Mouse (Mus musculus) frontal cortex, postnatal 10 days (tissue): ENCODE data around the gene Slc25a47.

Source experiments
- DNase-seq, 2 experiments: peaks; one replicate each; pipeline ENCODE4 v3.0.0; 2022; ENCODE audit warnings: low spot score in 2 of 2, mixed read lengths in 1 of 2

Gene Slc25a47

GRCm38 (mm10) chr12:108835840-108836409 lies at the start of gene Slc25a47, which contains the start of gene Slc25a29:
Gene Slc25a47 (plus strand): TSS chr12:108836046.
Gene Slc25a29 (minus strand): TSS chr12:108835883.
- peak; percentile 96 to 97 for DNase-seq

- DNase-seq, result no peak
Observed at GRCm38 (mm10) chr12:108787329-108787728, 48.5 kb upstream of the Slc25a47 start.

DNA sequence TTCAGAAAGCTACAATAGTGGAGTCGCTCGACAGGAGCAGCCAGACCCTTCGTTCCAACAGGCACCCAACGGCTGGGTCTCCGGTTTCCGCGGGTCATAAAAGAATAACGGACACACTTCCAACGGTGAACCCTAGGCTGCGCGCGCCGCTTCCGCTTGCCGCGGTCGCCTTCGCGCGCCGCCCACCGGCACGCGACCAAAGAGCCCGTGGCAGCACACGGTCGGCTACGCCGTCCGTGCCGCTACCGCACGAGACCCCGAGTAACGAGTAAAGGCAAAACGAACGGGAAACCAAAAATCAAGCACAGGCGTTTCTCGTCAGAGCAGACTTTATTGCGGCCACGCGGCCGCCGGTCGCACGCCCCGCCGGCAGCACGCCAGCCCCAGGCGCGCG lies 43.7 kb upstream of the Slc25a47 start:
- DNase-seq, result peak; percentile 80

- DNase-seq, result peak; percentile 98
Observed at GRCm38 (mm10) chr12:108792546-108793452, 43.0 kb upstream of the Slc25a47 start, which contains the start of gene Yy1. Gene Yy1 (plus strand): TSS chr12:108792973.

DNA sequence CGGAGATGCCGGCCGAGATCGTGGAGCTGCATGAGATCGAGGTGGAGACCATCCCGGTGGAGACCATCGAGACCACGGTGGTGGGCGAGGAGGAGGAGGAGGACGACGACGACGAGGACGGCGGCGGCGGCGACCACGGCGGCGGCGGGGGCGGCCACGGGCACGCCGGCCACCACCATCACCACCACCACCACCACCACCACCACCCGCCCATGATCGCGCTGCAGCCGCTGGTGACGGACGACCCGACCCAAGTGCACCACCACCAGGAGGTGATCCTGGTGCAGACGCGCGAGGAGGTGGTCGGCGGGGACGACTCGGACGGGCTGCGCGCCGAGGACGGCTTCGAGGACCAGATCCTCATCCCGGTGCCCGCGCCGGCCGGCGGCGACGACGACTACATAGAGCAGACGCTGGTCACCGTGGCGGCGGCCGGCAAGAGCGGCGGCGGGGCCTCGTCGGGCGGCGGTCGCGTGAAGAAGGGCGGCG lies 42.3 kb upstream of the Slc25a47 start:
- DNase-seq, result peak; percentile 44 to 54

- DNase-seq, result peak; percentile 57 to 76
Observed at GRCm38 (mm10) chr12:108794078-108794711, 41.7 kb upstream of the Slc25a47 start.

GRCm38 (mm10) chr12:108794979-108795537 lies 40.8 kb upstream of the Slc25a47 start:
- DNase-seq, result no peak

GRCm38 (mm10) chr12:108801613-108802012 lies 34.2 kb upstream of the Slc25a47 start:
- DNase-seq, result no peak

DNA sequence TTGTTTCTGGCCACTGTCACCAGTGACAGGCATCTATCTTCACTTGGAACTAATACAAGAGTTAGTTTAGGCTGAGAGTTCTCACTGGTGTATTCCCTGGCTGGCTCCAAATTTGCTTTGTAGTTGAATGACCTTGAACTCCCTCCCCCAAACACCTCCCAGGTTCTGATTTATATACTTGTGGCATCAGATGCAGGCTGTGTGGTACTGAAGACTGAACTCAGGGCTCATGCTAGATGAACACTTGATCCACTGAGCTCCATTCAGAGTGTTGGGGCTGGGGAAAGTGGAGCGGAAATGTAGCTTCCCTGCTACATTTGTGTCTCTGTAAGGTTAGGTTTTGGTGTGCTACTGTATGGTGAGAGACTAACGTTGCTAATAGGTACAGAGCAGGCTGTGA lies 31.5 kb upstream of the Slc25a47 start:
- DNase-seq, result no peak

DNA sequence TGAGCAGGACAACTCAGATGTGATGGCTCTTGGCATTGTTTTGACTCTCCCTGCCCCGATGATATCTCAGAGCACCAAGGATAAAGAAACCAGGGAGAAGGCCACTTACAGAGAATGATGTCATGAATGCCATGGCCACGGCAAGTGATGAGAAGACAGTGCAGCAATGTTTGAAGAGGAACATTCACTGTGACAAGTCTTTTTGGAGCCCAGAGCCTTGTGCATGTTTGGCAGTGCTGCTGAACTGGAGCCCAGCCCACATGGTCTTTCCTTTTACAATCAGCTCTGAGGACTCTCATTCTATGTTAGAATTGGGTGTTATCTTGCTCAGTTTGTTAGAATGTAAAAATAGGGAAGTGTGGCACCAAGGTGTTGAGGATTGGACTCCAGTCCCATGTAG lies 27.4 kb upstream of the Slc25a47 start:
- no peak for DNase-seq

DNA sequence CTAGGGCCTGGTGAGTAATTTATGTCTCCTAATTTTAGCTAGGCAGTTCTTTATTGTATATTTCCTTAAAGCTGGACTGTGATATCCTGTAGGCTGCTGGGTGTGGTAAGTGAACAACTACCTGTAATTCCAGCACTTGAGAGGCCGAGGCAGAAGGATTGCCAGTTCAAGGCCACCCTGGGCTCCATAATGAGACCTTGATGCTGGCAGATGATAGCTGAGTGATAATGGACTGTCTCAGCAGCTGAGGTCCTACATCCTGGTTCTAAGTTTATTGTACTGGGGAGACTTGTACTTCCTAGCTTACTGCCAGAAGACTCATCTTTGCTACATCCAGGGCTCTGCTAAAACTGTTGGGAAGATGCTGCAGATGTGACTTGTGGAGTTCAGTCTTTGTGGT lies 26.1 kb upstream of the Slc25a47 start:
- DNase-seq, result no peak

DNA sequence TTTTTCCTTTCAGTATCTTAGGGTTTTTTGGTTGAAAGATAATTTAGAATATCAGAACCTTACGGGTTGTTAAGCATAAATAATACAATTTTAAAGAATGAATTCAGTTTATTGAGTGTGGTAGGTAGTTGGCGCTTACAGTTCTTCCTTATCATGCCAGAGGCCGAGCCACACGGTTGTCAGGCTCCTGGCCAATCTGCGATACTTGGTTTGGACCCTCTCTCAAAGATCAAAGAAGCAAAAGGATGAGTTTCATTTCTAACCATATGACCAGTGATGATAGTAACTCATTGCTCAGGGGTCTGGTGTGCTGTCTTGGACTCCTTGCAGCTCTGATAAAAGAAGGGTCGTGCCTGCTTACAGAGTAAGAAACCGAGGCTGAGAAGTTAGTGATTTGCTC lies 25.5 kb upstream of the Slc25a47 start:
- DNase-seq, result no peak

DNA sequence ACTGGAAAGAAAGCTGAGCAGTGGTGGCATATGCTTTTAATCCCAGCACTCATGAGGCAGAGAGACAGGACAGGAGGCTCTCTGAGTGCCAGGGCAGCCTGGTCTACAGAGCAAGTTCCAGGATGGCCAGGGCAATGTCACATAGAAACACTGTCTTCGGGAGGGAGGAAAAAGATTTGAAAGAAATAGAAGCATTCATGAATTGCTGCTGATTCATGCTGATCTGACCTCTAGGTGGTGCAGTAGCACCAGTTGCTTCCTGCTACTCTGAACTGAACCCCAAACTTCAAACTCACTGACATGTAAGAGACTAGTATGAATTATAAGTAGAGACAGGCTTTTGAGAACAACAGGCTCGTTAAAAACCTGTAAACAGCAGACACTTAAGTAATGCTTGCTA lies 24.7 kb upstream of the Slc25a47 start:
- no peak for DNase-seq

GRCm38 (mm10) chr12:108812463-108812862 lies 23.4 kb upstream of the Slc25a47 start:
- DNase-seq, result no peak

GRCm38 (mm10) chr12:108814470-108814869 lies 21.4 kb upstream of the Slc25a47 start:
- no peak for DNase-seq

DNA sequence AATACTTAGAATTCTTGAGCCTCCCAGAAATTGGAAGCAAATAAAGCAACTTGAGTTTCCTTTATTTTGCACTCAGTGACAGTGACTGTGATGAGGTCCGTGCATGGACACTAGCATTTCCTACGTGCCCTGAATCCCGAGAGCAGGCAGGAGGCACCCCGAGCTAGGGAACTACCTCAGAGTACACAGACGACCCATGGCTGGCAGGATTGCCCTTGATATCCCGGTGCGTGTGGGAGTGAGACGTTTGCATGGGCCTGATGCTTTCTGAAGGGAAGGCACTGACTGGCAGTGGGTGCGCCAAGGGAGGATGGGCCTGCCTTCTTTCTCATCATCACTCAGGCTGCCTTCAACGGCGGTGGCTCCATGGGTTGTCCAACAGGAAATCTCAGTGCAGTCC lies 19.3 kb upstream of the Slc25a47 start:
- DNase-seq, result no peak

- DNase-seq, result no peak
Observed at GRCm38 (mm10) chr12:108820461-108820860, 15.4 kb upstream of the Slc25a47 start.

- no peak for DNase-seq
Observed at GRCm38 (mm10) chr12:108823036-108823435, 12.8 kb upstream of the Slc25a47 start.

- DNase-seq, result peak in 1 of 2 experiments; percentile 3
Observed at GRCm38 (mm10) chr12:108824225-108824874, 11.5 kb upstream of the Slc25a47 start.

DNA sequence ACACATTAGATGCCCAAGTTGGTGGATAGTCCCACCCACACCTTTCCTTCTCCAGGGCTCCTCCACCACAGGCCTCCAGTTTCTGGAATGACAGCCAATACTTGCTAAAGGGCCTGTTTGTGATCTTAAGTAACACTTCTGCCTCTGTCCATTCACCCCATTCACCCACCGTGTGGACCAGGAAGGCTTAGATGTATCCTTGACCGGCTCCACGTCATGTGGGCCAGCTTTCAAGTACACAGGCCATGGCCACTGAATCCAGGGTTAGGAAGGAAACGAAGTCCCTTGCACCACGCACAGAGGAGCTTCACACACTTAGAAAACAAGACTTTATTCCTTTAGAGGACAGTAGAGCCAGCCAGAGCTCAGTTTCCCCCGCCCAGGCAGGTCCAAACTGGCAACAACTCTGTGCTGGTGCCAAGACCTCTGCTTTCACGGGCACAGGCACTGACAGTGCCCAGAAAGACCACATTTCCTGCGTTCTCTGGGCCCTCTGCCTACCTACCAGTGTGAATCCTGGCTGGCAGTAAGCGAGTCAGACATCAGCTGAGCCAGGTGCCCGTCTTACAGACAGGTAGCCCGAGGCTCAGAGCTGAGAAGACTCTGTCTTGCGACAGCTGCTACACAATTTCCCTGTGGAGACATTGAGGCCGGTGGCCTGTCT lies 10.2 kb upstream of the Slc25a47 start:
- peak in 1 of 2 experiments; percentile 5 for DNase-seq
